Mouse (Mus musculus) hindbrain, embryonic 15.5 days (tissue): ENCODE measurements around the gene Esyt2. TPM values are rescaled to one million over a fixed set of nuclear protein-coding genes. Genes with fewer than 3 reads are reported as not detected.

Source experiments
- ATAC-seq: fragments of 200-750 bp; cut with Nextera tagmentation; 2 replicates; pipeline ENCODE4 v1.8.0; 2017; ENCODE audit warnings: low read depth, moderate number of reproducible peaks, moderate TSS enrichment; ENCODE audit not compliant: low FRiP score
- H3K27ac ChIP-seq: fragments of 300-500 bp; sonication (generic); replicated peaks from 2 replicates; pipeline ENCODE4 v1.5.1; 2015; ENCODE audit warnings: mild to moderate bottlenecking, inconsistent platforms
- H3K27me3 ChIP-seq: fragments of 300-500 bp; sonication (generic); 2 replicates; pipeline ENCODE4 v1.6.1; 2015; ENCODE audit warnings: control low read depth, inconsistent platforms
- H3K36me3 ChIP-seq: fragments of 300-500 bp; sonication (generic); 2 replicates; pipeline ENCODE4 v1.6.1; 2015; ENCODE audit warnings: control low read depth, inconsistent platforms
- H3K4me1 ChIP-seq: fragments of 300-500 bp; sonication (generic); replicated peaks from 2 replicates; pipeline ENCODE4 v1.6.1; 2015; ENCODE audit warnings: control low read depth, inconsistent platforms
- H3K4me2 ChIP-seq: fragments of 300-500 bp; sonication (generic); 2 replicates; pipeline ENCODE4 v1.6.1; 2015; ENCODE audit warnings: moderate library complexity, mild to moderate bottlenecking, inconsistent platforms
- H3K4me3 ChIP-seq: fragments of 300-500 bp; sonication (generic); 2 replicates; pipeline ENCODE4 v1.5.1; 2015; ENCODE audit warnings: mild to moderate bottlenecking, inconsistent platforms
- H3K9ac ChIP-seq: fragments of 300-500 bp; sonication (generic); 2 replicates; pipeline ENCODE4 v1.6.1; 2015; ENCODE audit warnings: inconsistent platforms
- H3K9me3 ChIP-seq: fragments of 300-500 bp; sonication (generic); 2 replicates; pipeline ENCODE4 v1.6.1; 2016; ENCODE audit warnings: control low read depth, inconsistent platforms
- WGBS: fragments of 180-500 bp; shearing (Covaris S2); methylation state at CpG from one replicate; pipeline ENCODE4 v1.1.7; 2015; 5-methylcytosine and 5-hydroxymethylcytosine counted together
- polyA plus RNA-seq: library from polyadenylated mRNA; unstranded; fragments of >200 nt; fragmentation: Nextera tagmentation; extraction: Ambion mirVana; gene quantifications from 2 replicates; pipeline ENCODE4 v1.2.1, GENCODE M21; 2015

Gene Esyt2
- polyA plus RNA-seq, 1 experiment from 2014 or later: 12.3 TPM

DNA sequence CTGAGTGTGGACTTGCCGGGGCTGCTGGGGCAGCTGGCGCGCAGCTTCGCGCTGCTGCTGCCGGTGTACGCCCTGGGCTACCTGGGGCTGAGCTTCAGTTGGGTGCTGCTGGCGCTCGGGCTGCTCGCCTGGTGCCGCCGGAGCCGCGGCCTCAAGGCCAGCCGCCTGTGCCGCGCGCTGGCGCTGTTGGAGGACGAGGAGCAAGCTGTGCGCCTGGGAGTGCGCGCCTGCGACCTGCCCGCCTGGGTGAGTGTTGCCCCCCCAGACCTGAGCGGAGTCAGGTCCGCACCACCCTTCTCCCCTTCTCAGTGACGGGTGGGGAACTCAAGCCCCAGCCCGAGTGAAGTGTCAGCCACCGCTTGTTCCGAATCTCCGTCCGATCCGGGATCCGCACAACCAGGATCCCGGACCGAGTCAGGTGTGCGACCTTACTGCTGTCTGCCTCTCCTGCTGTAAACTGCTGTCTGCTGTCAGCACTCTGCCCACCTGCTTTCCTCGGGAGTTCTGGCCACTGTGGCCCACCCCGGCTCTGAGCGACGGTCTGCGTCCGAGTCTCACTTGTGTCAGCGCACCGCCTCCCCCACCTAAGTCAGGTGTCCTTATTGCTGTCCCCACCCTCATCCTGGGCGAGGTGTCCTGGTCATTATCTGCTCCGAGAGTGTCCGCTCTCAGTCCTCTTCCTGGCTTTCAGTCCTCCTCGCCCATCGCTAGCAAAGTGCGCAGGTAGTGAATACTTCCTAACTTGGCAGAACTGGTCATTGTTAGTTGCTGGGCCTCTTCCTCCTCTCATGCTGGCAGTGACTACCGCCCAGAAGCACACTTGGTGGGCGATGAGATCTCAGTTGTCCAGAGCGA lies 658 bp downstream of the Esyt2 start:
- Histone ChIP-seq H3K9ac (peak overlapping the region; percentile 86), H3K4me3 (peak overlapping the region; percentile 78), H3K27me3 (no peaks in the 10 kb centered on the region), H3K4me2 (peak overlapping the region; percentile 98), H3K27ac (peak overlapping the region; percentile 98), H3K36me3 (no peaks in the 10 kb centered on the region), H3K4me1 (peaks cover 19% of the 10 kb centered on the region), H3K9me3 (no peaks in the 10 kb centered on the region)
- under 1% methylated on average over 55 of the region's 55 CpGs for WGBS
- peak; percentile 7 for ATAC-seq

DNA sequence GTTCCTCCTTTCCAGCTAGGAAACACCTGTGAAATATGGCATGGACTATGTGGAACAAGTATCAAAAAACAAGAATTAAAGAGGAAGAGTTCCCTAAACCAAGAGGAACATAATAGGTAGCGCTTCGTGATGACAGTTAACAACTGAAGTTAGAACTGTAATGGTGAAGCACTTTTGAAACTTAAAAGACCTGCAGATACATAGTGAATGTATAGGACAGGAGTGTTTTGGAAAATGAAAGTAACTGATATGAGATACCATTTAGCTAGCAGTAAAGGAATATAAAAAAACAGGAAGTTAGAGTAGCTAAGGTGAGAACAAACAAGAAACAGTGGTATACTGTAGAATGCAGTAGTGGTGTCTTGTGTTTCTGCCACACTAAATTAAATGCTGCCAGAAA lies 1.9 kb downstream of the Esyt2 start:
- H3K9me3 ChIP-seq: no peaks in the 10 kb centered on the region
- peaks cover 19% of the 10 kb centered on the region for H3K4me1 ChIP-seq
- no peaks in the 10 kb centered on the region for H3K27me3 ChIP-seq
- H3K4me2 ChIP-seq: peak overlapping the region; percentile 33
- no peaks in the 10 kb centered on the region for H3K36me3 ChIP-seq
- H3K27ac ChIP-seq: no peak overlapping the region
- ATAC-seq: no peak
- WGBS: 91% methylated on average over 2 of the region's 2 CpGs
- no peak overlapping the region for H3K9ac ChIP-seq
- no peak overlapping the region for H3K4me3 ChIP-seq

DNA sequence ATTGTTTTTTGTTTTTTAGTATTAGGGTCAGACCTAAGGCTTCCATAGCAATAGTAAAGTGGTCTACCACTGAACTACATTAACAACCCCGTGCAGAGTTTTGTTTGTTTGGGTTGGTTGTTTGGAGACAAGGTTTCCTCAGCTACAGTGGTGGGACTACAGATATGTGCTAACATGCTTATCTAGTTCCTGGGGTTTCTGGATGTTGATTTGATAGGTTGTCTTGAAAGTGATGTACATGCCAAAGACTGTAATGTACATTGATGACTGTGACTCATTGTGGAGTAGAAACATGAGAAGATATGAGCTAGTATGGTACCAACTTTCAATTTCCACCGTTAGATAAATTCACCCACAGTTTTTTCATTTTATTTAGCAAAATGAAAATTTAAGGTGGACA lies 2.5 kb downstream of the Esyt2 start:
- H3K9ac ChIP-seq: no peak overlapping the region
- 86% methylated on average over 2 of the region's 2 CpGs for WGBS
- H3K27ac ChIP-seq: no peak overlapping the region
- no peak overlapping the region for H3K4me2 ChIP-seq
- ATAC-seq: no peak
- no peaks in the 10 kb centered on the region for H3K9me3 ChIP-seq
- H3K4me3 ChIP-seq: no peak overlapping the region
- H3K27me3 ChIP-seq: no peaks in the 10 kb centered on the region
- no peaks in the 10 kb centered on the region for H3K36me3 ChIP-seq
- H3K4me1 ChIP-seq: peaks cover 19% of the 10 kb centered on the region

DNA sequence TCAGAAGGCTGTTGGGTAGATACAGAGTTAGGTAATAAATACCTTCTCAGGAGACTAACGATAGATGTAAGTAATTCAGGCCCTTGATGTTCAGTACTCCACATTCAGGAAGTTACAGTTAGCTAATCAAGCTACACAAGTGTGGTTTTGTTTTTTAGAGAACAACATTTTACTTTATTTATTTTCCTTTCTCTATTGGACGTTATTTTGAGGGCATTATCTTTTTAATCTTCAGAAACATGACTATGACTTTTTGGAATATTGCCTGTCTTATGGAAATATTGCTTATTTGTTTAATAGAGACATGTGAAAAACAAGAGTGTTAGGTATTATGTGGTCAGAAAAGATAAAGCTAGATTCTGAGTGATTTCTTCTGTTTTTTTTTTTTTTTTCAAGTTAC lies 12.2 kb downstream of the Esyt2 start:
- Histone ChIP-seq H3K4me2 (no peak overlapping the region), H3K27me3 (no peaks in the 10 kb centered on the region), H3K4me1 (no peaks in the 10 kb centered on the region), H3K27ac (no peak overlapping the region), H3K4me3 (no peak overlapping the region), H3K36me3 (no peaks in the 10 kb centered on the region), H3K9ac (no peak overlapping the region), H3K9me3 (no peaks in the 10 kb centered on the region)
- 85% methylated on average over 2 of the region's 2 CpGs for WGBS
- ATAC-seq: no peak

DNA sequence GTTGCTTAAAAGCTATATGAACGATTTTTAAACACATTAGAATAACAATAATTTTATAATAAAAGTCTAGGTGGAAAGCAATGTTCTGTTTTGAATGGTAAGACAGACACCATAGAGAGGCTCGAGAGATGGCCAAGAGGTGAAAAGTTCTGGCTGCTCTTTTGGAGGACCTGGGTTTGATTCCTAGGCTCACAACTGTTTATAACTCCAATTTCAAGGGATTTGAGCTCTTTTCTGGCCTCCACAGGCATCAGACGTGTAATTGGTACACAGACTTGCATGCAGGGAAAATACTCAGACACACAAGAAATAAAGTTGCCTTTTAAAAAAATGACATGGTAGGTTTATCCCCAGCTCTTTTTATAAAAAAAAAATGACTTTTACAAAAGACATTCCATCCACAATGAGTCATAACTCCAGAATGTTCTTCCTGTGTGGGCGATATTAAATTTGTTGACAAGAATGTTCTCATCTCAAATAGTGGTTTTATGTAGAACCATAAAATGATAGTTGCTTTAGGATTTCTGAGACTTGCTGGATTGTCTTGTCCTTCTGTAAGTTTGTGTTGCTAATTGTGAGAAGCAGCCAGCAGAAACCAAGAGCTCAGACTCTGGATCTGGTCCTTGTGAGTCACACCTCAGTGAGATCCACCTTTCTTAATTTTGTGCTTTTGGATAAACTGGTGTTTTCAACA lies 12.8 kb downstream of the Esyt2 start:
- H3K36me3 ChIP-seq: no peaks in the 10 kb centered on the region
- H3K9me3 ChIP-seq: no peaks in the 10 kb centered on the region
- no peaks in the 10 kb centered on the region for H3K27me3 ChIP-seq
- H3K9ac ChIP-seq: no peak overlapping the region
- H3K4me3 ChIP-seq: no peak overlapping the region
- 86% methylated on average over 4 of the region's 4 CpGs for WGBS
- H3K4me1 ChIP-seq: no peaks in the 10 kb centered on the region
- H3K27ac ChIP-seq: no peak overlapping the region
- no peak overlapping the region for H3K4me2 ChIP-seq
- ATAC-seq: no peak

DNA sequence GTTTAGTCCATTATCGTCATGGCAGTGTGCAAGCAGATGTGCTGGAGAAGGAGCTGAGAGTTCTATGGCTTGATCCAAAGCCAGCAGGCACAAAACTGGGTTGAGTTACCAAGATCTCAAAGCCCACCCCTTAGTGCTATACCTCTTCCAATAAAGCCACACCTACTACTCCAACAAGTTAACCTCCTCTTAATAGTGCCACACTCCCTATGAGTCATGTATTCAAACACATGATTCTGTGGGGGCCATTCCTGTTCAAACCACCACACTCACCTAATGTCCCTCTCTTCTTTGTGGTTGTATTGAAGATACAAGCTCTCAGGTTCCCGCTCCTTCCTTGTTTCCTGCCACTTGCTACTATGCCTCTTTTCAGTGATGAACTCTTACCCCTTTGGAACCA lies 18.9 kb downstream of the Esyt2 start:
- WGBS: 97% methylated on average over 2 of the region's 2 CpGs
- ATAC-seq: no peak
- no peak overlapping the region for H3K4me2 ChIP-seq
- H3K4me3 ChIP-seq: no peak overlapping the region
- no peaks in the 10 kb centered on the region for H3K36me3 ChIP-seq
- H3K27ac ChIP-seq: no peak overlapping the region
- no peaks in the 10 kb centered on the region for H3K27me3 ChIP-seq
- no peaks in the 10 kb centered on the region for H3K9me3 ChIP-seq
- H3K9ac ChIP-seq: no peak overlapping the region
- H3K4me1 ChIP-seq: no peaks in the 10 kb centered on the region

DNA sequence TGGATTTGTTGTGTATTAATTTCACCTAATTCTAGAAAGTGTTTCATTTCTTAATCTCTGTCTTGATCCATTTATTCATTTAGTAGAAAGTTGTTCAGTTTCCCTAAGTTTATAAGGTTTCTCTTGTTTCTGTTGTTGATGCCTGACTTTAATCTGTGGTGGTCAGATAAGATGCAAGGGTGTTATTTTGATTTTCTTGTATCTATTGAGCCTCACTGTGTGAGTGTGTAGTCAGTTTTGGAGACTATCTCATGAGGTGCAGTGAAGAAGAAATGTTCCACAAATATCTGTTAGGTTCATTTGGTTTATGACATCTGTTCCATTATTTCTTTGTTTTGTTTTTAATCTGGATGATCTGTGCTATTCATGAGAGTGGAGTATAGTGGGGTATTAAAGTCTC lies 21.2 kb downstream of the Esyt2 start:
- Histone ChIP-seq H3K27ac (no peak overlapping the region), H3K4me3 (no peak overlapping the region), H3K27me3 (no peaks in the 10 kb centered on the region), H3K36me3 (no peaks in the 10 kb centered on the region), H3K9me3 (no peaks in the 10 kb centered on the region), H3K4me1 (no peaks in the 10 kb centered on the region), H3K4me2 (no peak overlapping the region), H3K9ac (no peak overlapping the region)
- no peak for ATAC-seq

DNA sequence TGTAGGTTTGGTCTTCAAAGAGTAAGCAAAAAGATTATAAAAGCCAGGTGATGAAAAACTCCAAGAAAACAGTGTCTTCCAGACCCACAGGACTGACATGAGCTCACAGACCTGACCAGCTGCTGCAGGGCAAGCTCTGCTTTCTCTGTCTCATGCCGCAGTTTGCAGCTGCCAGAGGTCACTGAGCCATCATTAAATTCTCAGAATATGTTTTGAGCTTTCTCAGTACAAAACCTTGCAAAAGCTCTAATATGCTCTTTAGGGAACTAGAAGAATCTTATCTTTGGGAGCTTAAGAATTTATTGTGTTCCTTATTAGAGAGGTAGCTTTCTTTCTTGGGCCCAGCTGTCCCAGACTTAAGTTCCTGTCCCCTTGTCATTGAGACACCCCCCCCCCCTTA lies 25.0 kb downstream of the Esyt2 start:
- Histone ChIP-seq H3K27ac (no peak overlapping the region), H3K4me2 (no peak overlapping the region), H3K9me3 (no peaks in the 10 kb centered on the region), H3K4me1 (no peaks in the 10 kb centered on the region), H3K27me3 (no peaks in the 10 kb centered on the region), H3K36me3 (no peaks in the 10 kb centered on the region), H3K9ac (no peak overlapping the region), H3K4me3 (no peak overlapping the region)
- WGBS: 59% methylated on average over 1 of the region's 1 CpGs
- ATAC-seq: no peak

DNA sequence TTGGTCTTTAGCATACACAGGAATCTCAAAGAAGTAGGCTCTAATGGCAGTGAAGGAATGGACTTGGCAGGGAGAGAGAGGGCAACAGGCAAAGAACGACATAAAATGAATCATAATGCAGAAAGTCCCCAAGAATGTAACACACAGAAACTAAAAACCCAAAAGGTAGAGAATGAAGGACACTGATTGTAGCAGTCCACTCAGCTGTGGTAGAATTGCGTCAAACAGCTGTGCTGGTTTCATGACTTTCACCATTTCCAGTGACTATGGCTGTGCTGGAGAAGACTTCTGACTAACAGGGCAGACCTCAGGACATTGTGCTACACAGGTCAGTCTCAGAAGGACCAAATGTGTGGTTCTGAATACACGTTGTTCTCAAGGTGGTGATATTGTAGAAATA lies 26.9 kb downstream of the Esyt2 start:
- Histone ChIP-seq H3K4me2 (no peak overlapping the region), H3K9ac (no peak overlapping the region), H3K27ac (no peak overlapping the region), H3K27me3 (no peaks in the 10 kb centered on the region), H3K36me3 (no peaks in the 10 kb centered on the region), H3K4me3 (no peak overlapping the region), H3K9me3 (no peaks in the 10 kb centered on the region), H3K4me1 (no peaks in the 10 kb centered on the region)
- 90% methylated on average over 3 of the region's 3 CpGs for WGBS
- no peak for ATAC-seq

DNA sequence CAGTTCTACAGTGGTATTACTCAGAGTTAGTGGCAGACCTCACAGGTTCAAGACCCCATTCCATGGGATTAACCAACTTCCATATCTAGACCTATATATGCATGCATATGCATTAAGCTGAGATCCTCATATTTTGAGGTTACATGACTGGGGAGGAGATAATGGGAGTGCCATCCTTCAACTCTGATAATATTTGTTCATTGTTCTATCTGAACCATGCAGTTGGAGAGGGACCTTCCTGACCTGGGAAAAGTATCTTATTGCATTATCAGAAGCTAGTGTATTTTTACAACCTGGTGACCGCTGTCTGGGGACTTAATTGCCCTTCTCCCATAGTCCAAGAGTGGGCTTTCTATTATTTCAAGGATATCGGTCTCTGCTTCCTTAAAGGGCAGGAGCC lies 27.6 kb downstream of the Esyt2 start:
- H3K4me2 ChIP-seq: no peak overlapping the region
- H3K27ac ChIP-seq: no peak overlapping the region
- ATAC-seq: no peak
- no peaks in the 10 kb centered on the region for H3K27me3 ChIP-seq
- 90% methylated on average over 2 of the region's 2 CpGs for WGBS
- H3K36me3 ChIP-seq: no peaks in the 10 kb centered on the region
- no peaks in the 10 kb centered on the region for H3K9me3 ChIP-seq
- H3K9ac ChIP-seq: no peak overlapping the region
- H3K4me3 ChIP-seq: no peak overlapping the region
- no peaks in the 10 kb centered on the region for H3K4me1 ChIP-seq

DNA sequence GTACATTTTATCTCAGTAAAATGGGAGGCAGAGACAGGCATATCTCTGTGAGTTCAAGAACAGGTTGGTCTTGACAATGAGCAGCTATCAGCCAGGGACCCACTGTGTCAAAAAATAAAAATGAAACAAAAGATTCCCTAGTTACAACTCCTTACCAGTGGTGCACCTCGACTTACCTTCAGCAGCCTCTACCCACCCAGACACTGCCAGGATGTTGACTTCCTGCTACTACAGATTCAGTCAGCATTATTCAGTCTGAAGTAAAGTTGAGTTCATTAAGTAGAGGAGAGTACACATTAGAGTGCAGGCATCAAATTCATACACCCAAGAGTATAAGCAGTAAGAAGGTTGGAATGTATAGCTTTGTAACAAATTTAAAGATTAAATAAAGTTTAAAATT lies 32.8 kb downstream of the Esyt2 start:
- Histone ChIP-seq H3K4me1 (no peaks in the 10 kb centered on the region), H3K9ac (no peak overlapping the region), H3K4me2 (no peak overlapping the region), H3K27me3 (no peaks in the 10 kb centered on the region), H3K27ac (no peak overlapping the region), H3K36me3 (no peaks in the 10 kb centered on the region), H3K9me3 (no peaks in the 10 kb centered on the region), H3K4me3 (no peak overlapping the region)
- WGBS: 94% methylated on average over 1 of the region's 1 CpGs
- ATAC-seq: no peak

DNA sequence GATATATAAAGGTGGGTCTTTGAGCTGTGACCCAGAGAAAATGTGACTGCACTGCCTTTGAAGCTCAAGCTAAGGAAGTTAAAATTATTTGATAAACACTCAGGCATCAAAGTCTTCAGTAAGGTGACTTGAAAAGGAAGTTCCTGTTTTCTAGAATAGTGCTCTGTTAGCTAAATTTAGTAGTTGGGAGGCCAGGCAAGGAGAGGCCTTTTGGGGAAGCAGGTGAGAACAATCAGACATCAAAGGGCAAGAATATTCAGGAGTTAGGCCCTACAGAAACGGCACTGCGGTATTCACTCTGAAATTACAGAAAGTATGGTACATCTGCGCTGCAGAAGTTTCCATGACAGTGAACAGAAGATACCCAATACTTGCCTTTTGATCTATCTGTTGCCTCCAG lies 34.5 kb downstream of the Esyt2 start:
- no peaks in the 10 kb centered on the region for H3K4me1 ChIP-seq
- no peaks in the 10 kb centered on the region for H3K36me3 ChIP-seq
- no peak overlapping the region for H3K27ac ChIP-seq
- WGBS: 87% methylated on average over 3 of the region's 3 CpGs
- H3K9me3 ChIP-seq: no peaks in the 10 kb centered on the region
- no peak overlapping the region for H3K9ac ChIP-seq
- H3K4me2 ChIP-seq: no peak overlapping the region
- no peaks in the 10 kb centered on the region for H3K27me3 ChIP-seq
- H3K4me3 ChIP-seq: no peak overlapping the region
- no peak for ATAC-seq
